Mouse (Mus musculus) ES-E14 (cell line): Measurements from ENCODE around the gene Rnf220. TPM values are rescaled to one million over a fixed set of nuclear protein-coding genes. Genes with fewer than 3 reads are reported as not detected.

Experiments used
- DNase-seq: peaks from one replicate; pipeline ENCODE4 v3.0.0-alpha.2; 2013; ENCODE audit warnings: low read depth, low spot score
- H3K27ac ChIP-seq: 2 replicates; pipeline ENCODE4 v1.5.1; 2012; ENCODE audit warnings: low read depth, mild to moderate bottlenecking, low read length, moderate library complexity, mixed read lengths; ENCODE audit not compliant: poor library complexity, insufficient read depth, severe bottlenecking
- H3K36me3 ChIP-seq: 2 replicates; pipeline ENCODE4 v1.6.1; 2012; ENCODE audit warnings: mild to moderate bottlenecking, low read length, moderate library complexity, mixed read lengths; ENCODE audit not compliant: control insufficient read depth, poor library complexity, insufficient read depth, severe bottlenecking
- H3K4me1 ChIP-seq, 2 experiments: fragments of 150-350 bp in 1 of 2; sonication (generic) in 1 of 2; 2 replicates each; pipeline ENCODE4 v1.6.1; 2012; ENCODE audit warnings: low read length in 2 of 2, mild to moderate bottlenecking in 1 of 2, mixed read lengths in 1 of 2; ENCODE audit not compliant: control insufficient read depth in 2 of 2, insufficient read depth in 2 of 2, poor library complexity in 1 of 2
- H3K4me3 ChIP-seq, 2 experiments: fragments of 150-350 bp in 1 of 2; sonication (generic) in 1 of 2; 2 replicates each; pipeline ENCODE4 v1.5.1; 2012; ENCODE audit warnings: low read length in 2 of 2, low read depth in 1 of 2, mild to moderate bottlenecking in 1 of 2, mixed read lengths in 1 of 2; ENCODE audit not compliant: insufficient read depth in 1 of 2, poor library complexity in 1 of 2, severe bottlenecking in 1 of 2
- H3K9ac ChIP-seq: 2 replicates; pipeline ENCODE4 v1.6.1; 2012; ENCODE audit warnings: low read depth, mild to moderate bottlenecking, low read length, mixed read lengths; ENCODE audit not compliant: poor library complexity, insufficient read depth, severe bottlenecking
- H3K9me3 ChIP-seq: fragments of 150-350 bp; sonication (generic); 2 replicates; pipeline ENCODE4 v1.6.1; 2012; ENCODE audit warnings: low read depth, mild to moderate bottlenecking, low read length; ENCODE audit not compliant: control insufficient read depth, insufficient read depth
- CHD2 ChIP-seq: IDR thresholded peaks from 2 replicates; pipeline ENCODE4 v1.6.1; 2014; ENCODE audit warnings: mild to moderate bottlenecking, low read depth, low read length, inconsistent platforms
- HCFC1 ChIP-seq: IDR thresholded peaks from 2 replicates; pipeline ENCODE4 v1.6.1; 2012; ENCODE audit warnings: low read length, inconsistent platforms, borderline replicate concordance; ENCODE audit not compliant: insufficient read depth
- MAFK ChIP-seq: IDR thresholded peaks from 2 replicates; pipeline ENCODE4 v1.6.1; 2014; ENCODE audit warnings: mild to moderate bottlenecking, low read depth, low read length, inconsistent platforms; ENCODE audit not compliant: insufficient read depth
- ZC3H11A ChIP-seq: IDR thresholded peaks from 2 replicates; pipeline ENCODE4 v1.6.1; 2012; ENCODE audit warnings: low read depth, mild to moderate bottlenecking, inconsistent platforms, low read length, borderline replicate concordance
- ZNF384 ChIP-seq: IDR thresholded peaks from 2 replicates; pipeline ENCODE4 v1.6.1; 2012; ENCODE audit warnings: low read depth, low read length, inconsistent platforms
- in situ Hi-C, 2 experiments: fragments of 600-800 bp; cut with MboI; formaldehyde crosslinking; loops; one replicate each; pipeline ENCODE4 v1.15.1; 2025; ENCODE audit warnings: low sequenced_read_pairs in 2 of 2, inconsistent platforms in 1 of 2; ENCODE audit not compliant: unreplicated experiment in 2 of 2
- total RNA-seq: library from RNA; depleted of rRNA; stranded (reverse); fragments of 300-350 nt; gene quantifications from 2 replicates; pipeline ENCODE4 v1.2.3, GENCODE M21; 2012

The Rnf220 gene
- total RNA-seq, 1 experiment, result 130 TPM

GRCm38 (mm10) chr4:117254017-117254627 is 242.7 kb downstream of the Rnf220 start:
- no peak for TF ChIP-seq ZNF384
- TF ChIP-seq HCFC1, result no peak
- TF ChIP-seq MAFK, result no peak
- no peak for TF ChIP-seq CHD2
- no peak for TF ChIP-seq ZC3H11A
- H3K4me3 ChIP-seq, result no peak overlapping the region
- no peak overlapping the region for H3K9ac ChIP-seq
- peaks cover 3% of the 10 kb centered on the region in 2 experiments; a peak in 3 of 4 replicates for H3K4me1 ChIP-seq
- DNase-seq, result no peak
- no peak overlapping the region for H3K27ac ChIP-seq
- no peaks in the 10 kb centered on the region for H3K9me3 ChIP-seq
- no peaks in the 10 kb centered on the region for H3K36me3 ChIP-seq
- in situ Hi-C loops, result no loop called here

GRCm38 (mm10) chr4:117253218-117254016 is 243.4 kb downstream of the Rnf220 start:
- H3K4me1 ChIP-seq, result peaks cover 3% of the 10 kb centered on the region in 2 experiments; a peak in 3 of 4 replicates
- DNase-seq, result no peak
- H3K4me3 ChIP-seq, result no peak overlapping the region
- in situ Hi-C loops, result no loop called here
- no peak for TF ChIP-seq CHD2
- TF ChIP-seq ZNF384, result no peak
- TF ChIP-seq MAFK, result no peak
- no peak for TF ChIP-seq HCFC1
- TF ChIP-seq ZC3H11A, result no peak
- no peak overlapping the region for H3K9ac ChIP-seq
- H3K36me3 ChIP-seq, result no peaks in the 10 kb centered on the region
- no peaks in the 10 kb centered on the region for H3K9me3 ChIP-seq
- H3K27ac ChIP-seq, result no peak overlapping the region

GRCm38 (mm10) chr4:117252755-117253154 is 244.1 kb downstream of the Rnf220 start:
- H3K9ac ChIP-seq, result no peak overlapping the region
- peaks cover 3 to 4% of the 10 kb centered on the region in 2 experiments; a peak in 3 of 4 replicates for H3K4me1 ChIP-seq
- H3K4me3 ChIP-seq, result no peak overlapping the region
- in situ Hi-C loops, result no loop called here
- H3K27ac ChIP-seq, result no peak overlapping the region
- H3K9me3 ChIP-seq, result no peaks in the 10 kb centered on the region
- H3K36me3 ChIP-seq, result no peaks in the 10 kb centered on the region
- TF ChIP-seq ZC3H11A (no peak), MAFK (no peak), CHD2 (no peak), ZNF384 (no peak), HCFC1 (no peak)
- DNase-seq, result no peak

GRCm38 (mm10) chr4:117252351-117252750 is 244.5 kb downstream of the Rnf220 start:
- DNase-seq, result no peak
- no peak overlapping the region for H3K9ac ChIP-seq
- no peak overlapping the region for H3K27ac ChIP-seq
- in situ Hi-C loops, result no loop called here
- peaks cover 3 to 4% of the 10 kb centered on the region in 2 experiments; a peak in 3 of 4 replicates for H3K4me1 ChIP-seq
- no peak for TF ChIP-seq ZC3H11A
- no peak for TF ChIP-seq ZNF384
- no peak for TF ChIP-seq HCFC1
- H3K36me3 ChIP-seq, result no peaks in the 10 kb centered on the region
- H3K4me3 ChIP-seq, result peak overlapping the region; percentile 92 to 95; a peak in 3 of 4 replicates
- no peaks in the 10 kb centered on the region for H3K9me3 ChIP-seq
